Mouse (Mus musculus) kidney, adult 8-10 months (tissue): Measurements from ENCODE around the gene Gtse1.
A peak's percentile ranks its signal among the peaks of the same experiment; 100 is the strongest.

Experiments used
- DNase-seq, 2 experiments: peaks; one replicate each; pipeline ENCODE4 v3.0.0; 2022

Gtse1 gene

DNA sequence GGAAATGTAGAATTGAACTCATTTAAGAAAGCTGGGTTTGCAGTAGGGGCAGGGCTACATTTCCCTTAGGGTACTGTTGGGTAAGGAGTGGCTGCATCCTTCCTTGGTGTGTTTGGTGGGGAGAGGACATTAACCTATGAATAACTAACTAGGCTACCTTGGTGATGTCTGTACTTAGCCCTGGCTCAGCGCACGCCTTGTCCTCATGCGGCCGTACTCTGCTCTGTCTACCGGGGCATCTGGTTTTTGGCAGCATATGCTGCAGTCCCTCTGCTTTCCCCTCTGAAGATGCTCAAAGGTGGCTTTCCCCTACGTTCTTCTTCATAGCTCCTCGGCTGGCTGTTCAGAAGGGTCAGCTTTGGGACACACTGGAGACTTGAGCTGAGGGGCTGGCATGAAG, 17.8 kb downstream of the Gtse1 start:
- peak; percentile 59 to 66 for DNase-seq

- peak; percentile 90 to 92 for DNase-seq
Observed at GRCm38 (mm10) chr15:85878848-85879497, 19.4 kb downstream of the Gtse1 start, which contains the start of gene Trmu. Gene Trmu, plus strand, starts transcription at chr15:85879312.

DNA sequence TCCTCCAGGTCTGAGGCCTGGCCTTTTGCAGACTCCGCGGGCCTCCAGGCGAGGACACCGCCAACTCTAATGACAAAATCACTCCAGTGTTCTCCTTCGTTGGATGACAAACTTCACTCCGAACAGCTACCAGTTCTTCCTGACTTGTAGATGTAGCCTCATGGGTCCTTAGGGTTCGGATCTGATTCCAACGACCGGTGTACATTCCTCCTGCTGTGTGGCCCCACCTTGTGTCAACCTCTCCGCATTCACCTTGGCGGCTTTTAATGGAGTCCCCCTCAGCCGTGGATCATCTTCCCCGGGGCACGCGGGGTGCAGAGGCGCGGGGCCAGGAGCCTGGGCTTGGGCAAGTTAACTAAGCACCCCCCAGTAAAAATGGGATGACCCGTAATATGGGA, 20.0 kb downstream of the Gtse1 start:
- peak in 1 of 2 experiments; percentile 23 for DNase-seq

DNA sequence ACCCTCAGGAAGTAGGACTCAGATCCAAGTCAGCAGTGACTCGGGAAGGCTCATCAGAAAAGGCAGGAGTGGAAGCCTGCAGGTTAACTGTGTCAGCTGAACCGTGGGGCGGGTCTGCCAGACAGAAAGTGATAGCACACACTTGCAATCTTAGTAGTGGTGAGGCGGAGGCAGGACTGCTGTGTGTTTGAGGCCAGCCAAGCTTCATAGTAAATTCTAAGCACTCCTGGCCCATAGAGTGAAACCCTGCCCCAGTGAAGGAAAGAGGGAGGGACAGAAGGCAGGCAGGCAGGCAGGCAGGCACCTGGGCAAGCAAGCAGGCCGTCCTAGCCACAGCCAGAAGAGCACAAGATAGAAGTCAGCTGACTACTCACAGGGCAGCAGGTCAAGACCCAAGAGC, 26.1 kb downstream of the Gtse1 start:
- DNase-seq, result no peak

- no peak for DNase-seq
Observed at GRCm38 (mm10) chr15:85889235-85889634, 29.7 kb downstream of the Gtse1 start.

DNA sequence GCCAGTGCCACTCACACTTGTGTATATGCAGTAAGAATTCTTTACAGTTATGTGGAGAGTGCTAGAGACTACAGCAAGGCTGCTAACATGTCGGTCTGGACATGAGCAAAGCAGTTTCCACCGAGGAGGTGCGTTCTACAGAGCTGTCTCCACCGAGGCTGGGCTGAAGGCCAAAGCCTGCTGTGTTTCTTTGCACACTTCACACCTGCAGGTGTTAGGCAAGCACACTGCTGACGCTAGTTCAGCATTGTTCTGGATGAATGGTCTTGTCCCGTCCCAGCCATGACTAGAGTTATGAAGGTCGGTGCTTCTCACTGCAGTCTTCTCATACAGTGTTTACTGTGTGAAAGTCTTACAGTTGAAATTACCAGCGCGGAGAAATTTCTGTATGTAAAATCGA, 32.4 kb downstream of the Gtse1 start:
- no peak for DNase-seq

GRCm38 (mm10) chr15:85892498-85893118, 33.1 kb downstream of the Gtse1 start:
- DNase-seq, result no peak

DNA sequence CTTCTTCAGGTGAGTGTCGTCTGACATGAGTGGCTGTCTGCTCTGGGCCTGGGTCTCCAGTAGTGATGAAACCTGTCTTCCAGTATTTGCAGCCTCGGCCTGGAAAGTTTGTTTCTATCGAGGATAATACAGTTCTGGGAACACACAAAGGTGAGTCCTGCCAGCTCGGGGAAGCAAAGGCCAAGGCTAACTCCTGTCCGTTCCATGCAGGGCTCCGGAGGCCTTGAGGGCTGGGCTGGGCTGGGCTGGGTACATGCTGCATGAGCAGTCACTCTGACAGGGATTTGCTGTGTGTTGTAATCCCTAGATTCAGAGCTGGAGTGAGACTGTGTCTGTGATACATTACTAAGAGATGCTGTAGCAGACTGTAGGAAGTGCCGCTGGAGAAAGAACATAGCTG, 34.3 kb downstream of the Gtse1 start:
- no peak for DNase-seq

DNA sequence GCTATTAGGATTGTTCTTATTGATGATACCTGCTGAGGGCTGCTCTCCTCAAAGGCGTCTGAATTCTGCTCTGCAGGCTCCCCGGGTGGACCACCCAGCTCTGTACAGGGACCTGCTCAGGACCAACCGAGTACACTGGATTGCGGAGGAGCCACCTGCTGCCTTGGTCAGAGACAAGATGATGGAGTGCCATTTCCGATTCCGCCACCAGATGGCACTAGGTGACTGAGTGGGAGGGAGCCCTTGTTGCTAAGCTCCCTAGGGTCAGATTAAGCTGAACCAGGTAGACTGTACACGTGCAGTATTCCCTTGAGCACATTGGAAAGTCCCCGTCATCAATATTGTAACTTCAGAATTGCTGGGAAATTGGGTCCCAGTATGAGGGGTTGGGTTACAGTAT, 36.7 kb downstream of the Gtse1 start:
- DNase-seq, result peak; percentile 61 to 81

DNA sequence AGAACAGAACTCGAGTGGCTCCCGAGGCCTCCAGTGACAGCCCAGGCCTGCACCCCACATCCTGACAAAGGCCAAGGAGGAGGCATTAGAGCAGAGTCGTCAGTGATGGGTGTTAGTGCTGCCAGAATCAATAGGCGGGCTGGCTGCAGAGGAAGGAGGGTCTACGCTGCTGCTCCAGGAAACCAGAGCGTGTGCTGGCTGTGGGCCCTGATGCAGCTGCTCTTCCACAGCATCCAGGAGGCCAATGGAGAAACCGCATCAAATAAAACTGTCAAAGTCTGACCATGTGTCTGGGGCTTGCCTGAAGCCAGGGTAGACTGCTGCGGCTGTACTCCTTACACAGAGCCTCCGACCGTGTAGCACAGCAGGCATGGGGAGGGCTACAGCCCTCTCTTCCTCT, 37.6 kb downstream of the Gtse1 start:
- DNase-seq, result no peak

GRCm38 (mm10) chr15:85899396-85899795, 39.9 kb downstream of the Gtse1 start:
- no peak for DNase-seq

GRCm38 (mm10) chr15:85900318-85900717, 40.8 kb downstream of the Gtse1 start:
- DNase-seq, result no peak

GRCm38 (mm10) chr15:85900801-85901200, 41.3 kb downstream of the Gtse1 start:
- no peak for DNase-seq

GRCm38 (mm10) chr15:85902505-85902904, 43.0 kb downstream of the Gtse1 start:
- DNase-seq, result no peak

DNA sequence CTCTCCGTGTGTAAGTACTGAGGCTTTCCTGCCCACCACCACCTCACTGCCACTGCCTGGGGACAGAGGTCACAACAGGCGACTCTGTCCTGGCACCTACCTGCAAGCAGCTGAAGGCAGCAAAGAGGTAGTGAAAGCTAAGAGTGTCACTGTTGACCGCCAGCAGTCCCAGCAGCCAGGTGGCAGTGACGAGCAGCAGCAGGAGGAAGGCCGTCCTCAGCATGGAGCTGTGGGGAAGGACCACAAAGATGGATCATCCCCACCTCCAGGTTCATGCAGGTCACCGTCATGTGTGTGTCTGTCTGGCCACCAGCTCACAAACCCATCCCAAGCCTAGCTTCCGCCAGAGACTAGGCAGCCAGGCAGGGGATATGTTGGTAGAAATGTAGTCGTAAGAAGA, 44.3 kb downstream of the Gtse1 start:
- no peak for DNase-seq

- peak; percentile 17 to 21 for DNase-seq
Observed at GRCm38 (mm10) chr15:85908660-85909491, 49.3 kb downstream of the Gtse1 start.

DNA sequence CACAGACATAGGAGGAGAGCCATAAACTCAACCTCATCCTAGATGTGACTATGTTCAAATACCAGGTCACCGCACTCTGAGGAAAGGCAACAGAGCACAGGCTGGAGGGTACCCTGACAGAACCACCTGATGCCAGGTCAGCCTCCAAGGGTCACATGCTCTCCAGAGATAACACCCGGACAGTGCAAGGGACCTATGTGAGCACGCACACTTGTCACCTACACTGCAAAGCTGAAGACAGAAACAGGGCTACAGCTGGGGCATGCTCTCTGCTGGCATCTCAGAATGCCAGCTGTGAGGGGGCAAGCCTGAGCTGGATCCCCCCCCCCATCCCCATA, 49.9 kb downstream of the Gtse1 start:
- no peak for DNase-seq

DNA sequence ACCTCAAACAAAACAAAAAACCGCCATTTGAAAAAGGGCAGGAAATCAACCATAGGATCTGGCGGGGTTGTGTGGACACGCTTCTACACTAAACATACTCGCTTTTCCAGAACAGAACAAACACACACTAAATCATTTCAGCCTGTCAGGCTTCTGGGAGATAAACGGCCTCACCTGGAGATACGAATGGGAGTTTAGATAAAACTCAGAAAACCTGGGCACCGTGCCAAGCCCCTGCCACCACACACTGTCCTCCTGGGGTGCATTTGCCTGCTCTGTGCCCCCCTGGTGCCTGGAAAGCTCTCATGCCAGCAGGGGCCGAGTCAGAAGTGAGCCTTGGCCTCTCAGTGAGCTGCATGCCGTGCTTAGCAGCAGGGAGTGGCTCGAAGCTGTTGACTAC, 50.4 kb downstream of the Gtse1 start:
- DNase-seq, result no peak

DNA sequence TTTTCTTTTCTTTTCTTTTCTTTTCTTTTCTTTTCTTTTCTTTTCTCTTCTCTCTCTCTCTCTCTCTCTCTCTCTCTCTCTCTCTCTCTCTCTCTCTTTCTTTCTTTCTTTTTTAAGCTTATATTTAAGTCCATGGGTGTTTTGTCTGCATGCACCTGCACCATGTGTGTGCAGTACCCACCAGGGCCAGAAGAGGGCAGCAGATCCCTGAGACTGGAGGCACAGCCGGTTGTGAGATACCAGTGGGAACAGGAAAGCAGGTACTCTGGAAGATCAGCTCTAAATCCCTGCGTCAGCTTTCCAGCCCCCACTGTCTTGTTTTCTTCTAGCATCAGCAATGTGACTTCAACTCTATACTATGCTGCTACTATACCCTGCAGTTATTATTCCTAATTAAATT, 54.1 kb downstream of the Gtse1 start:
- peak; percentile 33 to 82 for DNase-seq

DNA sequence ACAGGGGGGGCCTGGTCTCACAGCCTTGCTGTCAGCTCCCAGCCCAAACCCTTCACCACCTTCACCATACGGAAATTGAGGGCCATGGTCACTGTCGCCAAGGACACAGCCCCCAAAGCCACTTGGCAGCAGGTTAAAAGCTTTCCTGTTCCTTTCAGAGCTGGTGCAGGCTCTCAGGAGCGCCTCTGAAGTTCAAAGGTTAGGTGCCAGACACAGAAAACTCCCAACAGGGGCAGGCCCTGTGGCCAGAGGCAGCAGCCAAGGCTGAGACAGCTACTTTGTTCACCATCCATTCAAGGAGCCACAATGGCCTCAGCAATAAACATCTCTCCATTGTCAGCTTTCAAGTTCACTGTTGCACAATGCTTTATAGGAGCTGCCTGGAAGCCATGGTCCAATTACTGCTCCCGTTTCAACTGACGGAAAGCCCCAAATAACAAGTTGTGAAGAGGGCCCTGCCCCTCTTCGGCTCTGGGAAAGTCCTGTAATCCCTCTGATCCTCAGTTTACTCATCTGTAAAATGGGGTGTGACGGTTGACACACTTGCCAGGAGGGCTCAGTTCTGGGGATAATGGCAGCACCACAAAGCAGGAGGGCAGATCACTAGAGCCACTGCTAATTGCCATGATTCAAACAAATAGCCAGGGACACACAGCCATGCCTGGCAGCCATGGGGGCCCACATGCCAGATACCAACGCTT, 59.8 kb downstream of the Gtse1 start:
- DNase-seq, result peak in 1 of 2 experiments; percentile 29

GRCm38 (mm10) chr15:85919892-85920248, 60.3 kb downstream of the Gtse1 start:
- no peak for DNase-seq

DNA sequence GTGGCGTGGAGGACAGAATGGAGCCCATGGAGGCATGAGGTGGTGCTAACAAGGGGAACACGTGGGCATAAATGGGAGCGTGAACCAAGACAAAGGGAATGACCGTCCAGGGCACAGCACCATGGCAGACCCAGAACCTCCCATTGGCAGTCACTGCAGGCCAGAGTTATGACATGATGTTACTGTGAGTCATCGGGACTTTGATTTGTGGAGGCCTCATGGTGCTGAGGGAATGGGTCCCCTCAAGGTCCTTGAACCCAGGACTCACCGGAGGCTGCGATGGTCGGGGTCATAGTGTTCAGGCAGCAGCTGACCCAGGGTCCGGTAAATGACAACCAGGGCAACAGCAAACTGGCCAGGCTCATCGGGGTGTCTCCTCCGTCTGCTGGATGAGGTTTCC, 62.3 kb downstream of the Gtse1 start:
- no peak for DNase-seq
